Mouse (Mus musculus) MEL (cell line): ENCODE measurements around the gene Sgcd. TPM values are rescaled to one million over a fixed set of nuclear protein-coding genes. Genes with fewer than 3 reads are reported as not detected.

ENCODE experiments used
- DNase-seq: peaks from one replicate; pipeline ENCODE4 v3.0.0; 2011; ENCODE audit warnings: low read depth, low spot score
- H3K27ac ChIP-seq: 2 replicates; pipeline ENCODE4 v1.5.1; 2012; ENCODE audit warnings: low read depth, mild to moderate bottlenecking, control low read depth, low read length, moderate library complexity; ENCODE audit not compliant: control insufficient read depth
- H3K27me3 ChIP-seq, 2 experiments: fragments of 150-350 bp in 1 of 2; sonication (generic) in 1 of 2; 2 replicates each; pipeline ENCODE4 v1.6.1; 2012; ENCODE audit warnings: low read length in 2 of 2, mild to moderate bottlenecking in 2 of 2, improper control_type of control experiment in 1 of 2, moderate library complexity in 1 of 2; ENCODE audit not compliant: insufficient read depth in 2 of 2, control insufficient read depth in 1 of 2
- H3K36me3 ChIP-seq, 2 experiments: 2 replicates each; pipeline ENCODE4 v1.6.1; 2012 to 2014; ENCODE audit warnings: low read length in 2 of 2, improper control_type of control experiment in 1 of 2, inconsistent platforms in 1 of 2, mild to moderate bottlenecking in 1 of 2; ENCODE audit not compliant: insufficient read depth in 2 of 2, control insufficient read depth in 1 of 2
- H3K4me1 ChIP-seq, 2 experiments: fragments of 150-350 bp in 1 of 2; sonication (generic) in 1 of 2; 2 replicates each; pipeline ENCODE4 v1.6.1; 2012; ENCODE audit warnings: low read length in 2 of 2, improper control_type of control experiment in 1 of 2, mild to moderate bottlenecking in 1 of 2; ENCODE audit not compliant: insufficient read depth in 2 of 2, control insufficient read depth in 1 of 2
- H3K4me3 ChIP-seq, 2 experiments: fragments of 150-350 bp in 1 of 2; sonication (generic) in 1 of 2; 2 replicates each; pipeline ENCODE4 v1.5.1; 2012; ENCODE audit warnings: low read depth in 2 of 2, low read length in 2 of 2, mild to moderate bottlenecking in 2 of 2, moderate library complexity in 2 of 2, control low read depth in 1 of 2, improper control_type of control experiment in 1 of 2; ENCODE audit not compliant: control insufficient read depth in 1 of 2, insufficient read depth in 1 of 2
- H3K79me2 ChIP-seq: 2 replicates; pipeline ENCODE4 v1.6.1; 2012; ENCODE audit warnings: mild to moderate bottlenecking, low read length, moderate library complexity; ENCODE audit not compliant: control insufficient read depth, poor library complexity, insufficient read depth
- H3K9ac ChIP-seq: 2 replicates; pipeline ENCODE4 v1.6.1; 2012; ENCODE audit warnings: low read depth, mild to moderate bottlenecking, control low read depth, low read length, moderate library complexity; ENCODE audit not compliant: control insufficient read depth, poor library complexity, severe bottlenecking
- H3K9me3 ChIP-seq: fragments of 150-350 bp; sonication (generic); replicated peaks from 2 replicates; pipeline ENCODE4 v1.6.1; 2012; ENCODE audit warnings: mild to moderate bottlenecking, low read length, improper control_type of control experiment, moderate library complexity; ENCODE audit not compliant: insufficient read depth
- CHD1 ChIP-seq: IDR thresholded peaks from 2 replicates; pipeline ENCODE4 v1.6.1; 2012; ENCODE audit warnings: low read depth, mild to moderate bottlenecking, inconsistent platforms, low read length, improper control_type of control experiment
- CHD2 ChIP-seq: IDR thresholded peaks from 2 replicates; pipeline ENCODE4 v1.6.1; 2011; ENCODE audit warnings: low read length, improper control_type of control experiment
- CTCF ChIP-seq, 3 experiments: IDR thresholded peaks in 2 of 3; conservative IDR thresholded peaks in 1 of 3; 2 replicates each; pipeline ENCODE4 v1.5.1; 2011 to 2012; ENCODE audit warnings: low read length in 3 of 3, low read depth in 2 of 3, mild to moderate bottlenecking in 2 of 3, improper control_type of control experiment in 1 of 3, inconsistent platforms in 1 of 3, mixed read lengths in 1 of 3, moderate library complexity in 1 of 3; ENCODE audit not compliant: control insufficient read depth in 1 of 3, insufficient read depth in 1 of 3, poor library complexity in 1 of 3, severe bottlenecking in 1 of 3
- E2F4 ChIP-seq: IDR thresholded peaks from 2 replicates; pipeline ENCODE4 v1.6.1; 2011; ENCODE audit warnings: low read depth, low read length, improper control_type of control experiment, borderline replicate concordance
- ELF1 ChIP-seq: IDR thresholded peaks from 2 replicates; pipeline ENCODE4 v1.6.1; 2014; ENCODE audit warnings: low read depth, mild to moderate bottlenecking, inconsistent platforms, low read length, improper control_type of control experiment, moderate library complexity
- EP300 ChIP-seq, 2 experiments: IDR thresholded peaks; 2 replicates each; pipeline ENCODE4 v1.6.1; 2011; ENCODE audit warnings: improper control_type of control experiment in 2 of 2, low read length in 2 of 2, low read depth in 1 of 2, mild to moderate bottlenecking in 1 of 2
- ETS1 ChIP-seq: IDR thresholded peaks from 2 replicates; pipeline ENCODE4 v1.6.1; 2012; ENCODE audit warnings: low read depth, mild to moderate bottlenecking, inconsistent platforms, low read length, improper control_type of control experiment, moderate library complexity
- GABPA ChIP-seq: IDR thresholded peaks from 2 replicates; pipeline ENCODE4 v1.6.1; 2012; ENCODE audit warnings: low read depth, mild to moderate bottlenecking, inconsistent platforms, low read length, improper control_type of control experiment, moderate library complexity
- JUND ChIP-seq: IDR thresholded peaks from 2 replicates; pipeline ENCODE4 v1.6.1; 2011; ENCODE audit warnings: low read depth, mild to moderate bottlenecking, improper control_type of control experiment, low read length
- MAZ ChIP-seq: IDR thresholded peaks from 2 replicates; pipeline ENCODE4 v1.6.1; 2012; ENCODE audit warnings: low read depth, mild to moderate bottlenecking, inconsistent platforms, low read length, improper control_type of control experiment
- NELFE ChIP-seq: IDR thresholded peaks from 2 replicates; pipeline ENCODE4 v1.6.1; 2011; ENCODE audit warnings: low read depth, low read length, improper control_type of control experiment
- POLR2A ChIP-seq, 2 experiments: IDR thresholded peaks; 2 replicates each; pipeline ENCODE4 v1.6.1; 2011 to 2012; ENCODE audit warnings: low read length in 2 of 2, mild to moderate bottlenecking in 2 of 2, control low read depth in 1 of 2, improper control_type of control experiment in 1 of 2, low read depth in 1 of 2, moderate library complexity in 1 of 2; ENCODE audit not compliant: control insufficient read depth in 1 of 2, insufficient read depth in 1 of 2, poor library complexity in 1 of 2
- POLR2AphosphoS2 ChIP-seq: IDR thresholded peaks from 2 replicates; pipeline ENCODE4 v1.6.1; 2011; ENCODE audit warnings: low read length, improper control_type of control experiment
- POLR2AphosphoS5 ChIP-seq: IDR thresholded peaks from 2 replicates; pipeline ENCODE4 v1.6.1; 2012; ENCODE audit warnings: low read depth, borderline replicate concordance, mild to moderate bottlenecking, inconsistent platforms, low read length, moderate library complexity, mixed read lengths
- RCOR1 ChIP-seq: IDR thresholded peaks from 2 replicates; pipeline ENCODE4 v1.6.1; 2012; ENCODE audit warnings: low read depth, mild to moderate bottlenecking, inconsistent platforms, low read length, improper control_type of control experiment
- SMC3 ChIP-seq: IDR thresholded peaks from 2 replicates; pipeline ENCODE4 v1.6.1; 2011; ENCODE audit warnings: low read depth, low read length, improper control_type of control experiment
- UBTF ChIP-seq: IDR thresholded peaks from 2 replicates; pipeline ENCODE4 v1.6.1; 2012; ENCODE audit warnings: low read depth, mild to moderate bottlenecking, inconsistent platforms, low read length, improper control_type of control experiment, moderate library complexity, borderline replicate concordance; ENCODE audit not compliant: insufficient read depth
- USF2 ChIP-seq, 2 experiments: IDR thresholded peaks; 2 replicates each; pipeline ENCODE4 v1.6.1; 2011 to 2012; ENCODE audit warnings: improper control_type of control experiment in 2 of 2, low read length in 2 of 2, borderline replicate concordance in 1 of 2, inconsistent platforms in 1 of 2, low read depth in 1 of 2, mild to moderate bottlenecking in 1 of 2; ENCODE audit not compliant: insufficient read depth in 1 of 2
- ZMIZ1 ChIP-seq: IDR thresholded peaks from 2 replicates; pipeline ENCODE4 v1.6.1; 2012; ENCODE audit warnings: low read depth, mild to moderate bottlenecking, inconsistent platforms, low read length, improper control_type of control experiment, moderate library complexity
- ZNF384 ChIP-seq: IDR thresholded peaks from 2 replicates; pipeline ENCODE4 v1.6.1; 2012; ENCODE audit warnings: low read depth, mild to moderate bottlenecking, inconsistent platforms, low read length, improper control_type of control experiment
- polyA plus RNA-seq, 2 experiments: library from polyadenylated mRNA; stranded (reverse) in 1 of 2; unstranded in 1 of 2; fragments of >175 nt in 1 of 2; fragments of >200 nt in 1 of 2; gene quantifications; 2 replicates each; pipeline versions ENCODE4 v1.2.1 to v1.2.4; 2012; ENCODE audit warnings: low replicate concordance in 2 of 2, low read depth in 1 of 2; ENCODE audit not compliant: insufficient read length in 2 of 2, insufficient read depth in 1 of 2, missing spikeins in 1 of 2
- total RNA-seq: library from RNA; depleted of rRNA; stranded (reverse); fragments of 300-350 nt; gene quantifications from 2 replicates; pipeline ENCODE4 v1.2.3, GENCODE M21; 2012

Gene Sgcd
- total and polyA plus RNA-seq, 3 experiments: not detected

- no peak for TF ChIP-seq CHD2
Measured at GRCm38 (mm10) chr11:47987893-47988267, 889 bp downstream of the Sgcd start (continued).

- H3K36me3 ChIP-seq: no peaks in the 10 kb centered on the region
- H3K27me3 ChIP-seq: no peaks in the 10 kb centered on the region; a peak in 1 of 4 replicates
- TF ChIP-seq ZMIZ1 (no peak), EP300 (IDR thresholded peaks at IDR 0.05; ENCODE audit: low read depth in 1 of 2, low read length in 2 of 2) (no peak), CTCF (IDR thresholded peaks at IDR 0.05 in 2 of 3, conservative IDR thresholded peaks at IDR 0.05 in 1 of 3; ENCODE audit: control insufficient read depth in 1 of 3, insufficient read depth in 1 of 3, low read depth in 2 of 3, low read length in 3 of 3, poor library complexity in 1 of 3, severe bottlenecking in 1 of 3) (no peak), POLR2AphosphoS5 (no peak), GABPA (no peak), ETS1 (no peak), E2F4 (no peak), RCOR1 (no peak), JUND (no peak), CHD1 (no peak), USF2 (IDR thresholded peaks at IDR 0.05; ENCODE audit: borderline replicate concordance in 1 of 2, insufficient read depth in 1 of 2, low read depth in 1 of 2, low read length in 2 of 2) (no peak), ELF1 (no peak), POLR2A (IDR thresholded peaks at IDR 0.05; ENCODE audit: control insufficient read depth in 1 of 2, insufficient read depth in 1 of 2, low read depth in 1 of 2, low read length in 2 of 2, poor library complexity in 1 of 2) (no peak), POLR2AphosphoS2 (no peak), ZNF384 (no peak), UBTF (no peak), SMC3 (no peak), MAZ (no peak), NELFE (no peak)
- H3K9me3 ChIP-seq: no peaks in the 10 kb centered on the region
- DNase-seq: no peak
- no peaks in the 10 kb centered on the region for H3K79me2 ChIP-seq
- no peak overlapping the region for H3K4me3 ChIP-seq
- no peaks in the 10 kb centered on the region for H3K4me1 ChIP-seq
- no peak overlapping the region for H3K9ac ChIP-seq
- H3K27ac ChIP-seq: no peak overlapping the region
Measured at GRCm38 (mm10) chr11:47987251-47987892, 1.4 kb downstream of the Sgcd start.
